Mouse (Mus musculus) right cerebral cortex, adult 18-20 months (tissue): ENCODE results near the gene Apoc1.

Experiments
- DNase-seq: peaks from one replicate; pipeline ENCODE4 v3.0.0; 2022; ENCODE audit warnings: mixed read lengths

Apoc1 gene

GRCm38 (mm10) chr7:19682979-19683378 lies 9.5 kb downstream of the Apoc1 start:
- DNase-seq, result no peak

GRCm38 (mm10) chr7:19681202-19681694 lies 11.2 kb downstream of the Apoc1 start, which contains the start of the genes Gm44805 and Apoc4:
Gene Gm44805, minus strand, starts transcription at chr7:19681423.
Gene Apoc4, minus strand, starts transcription at chr7:19681479.
- DNase-seq, result no peak

GRCm38 (mm10) chr7:19680702-19681101 lies 11.8 kb downstream of the Apoc1 start:
- DNase-seq, result no peak

- no peak for DNase-seq
These were observed 13.6 kb downstream of the Apoc1 start for GRCm38 (mm10) chr7:19678901-19679300.

- no peak for DNase-seq
These were observed 14.6 kb downstream of the Apoc1 start, which contains the start of gene Apoc2 for GRCm38 (mm10) chr7:19677872-19678271. Gene Apoc2, minus strand, starts transcription at chr7:19677941.

GRCm38 (mm10) chr7:19676662-19677061 lies 15.8 kb downstream of the Apoc1 start:
- DNase-seq, result no peak

GRCm38 (mm10) chr7:19675824-19676223 lies 16.6 kb downstream of the Apoc1 start:
- DNase-seq, result no peak

GRCm38 (mm10) chr7:19673083-19673699 lies 19.3 kb downstream of the Apoc1 start:
- DNase-seq, result no peak

- no peak for DNase-seq
These were observed 20.9 kb downstream of the Apoc1 start for GRCm38 (mm10) chr7:19671511-19671910.

- peak; percentile 93 for DNase-seq
These were observed 23.3 kb downstream of the Apoc1 start for GRCm38 (mm10) chr7:19668947-19669721.

- no peak for DNase-seq
These were observed 25.0 kb downstream of the Apoc1 start for GRCm38 (mm10) chr7:19667434-19667833.

- no peak for DNase-seq
These were observed 25.7 kb downstream of the Apoc1 start for GRCm38 (mm10) chr7:19666750-19667149.

- peak; percentile 97 for DNase-seq
These were observed 27.3 kb downstream of the Apoc1 start, which contains the start of gene Clptm1 for GRCm38 (mm10) chr7:19664955-19665841. Gene Clptm1, minus strand, starts transcription at chr7:19665033.

- no peak for DNase-seq
These were observed 28.0 kb downstream of the Apoc1 start for GRCm38 (mm10) chr7:19664455-19664954.

GRCm38 (mm10) chr7:19663940-19664339 lies 28.5 kb downstream of the Apoc1 start:
- no peak for DNase-seq

GRCm38 (mm10) chr7:19652614-19653013 lies 39.8 kb downstream of the Apoc1 start:
- no peak for DNase-seq

- DNase-seq, result no peak
These were observed 41.2 kb downstream of the Apoc1 start for GRCm38 (mm10) chr7:19651063-19651786.

GRCm38 (mm10) chr7:19641223-19641622 lies 51.2 kb downstream of the Apoc1 start:
- peak; percentile 55 for DNase-seq
